Mouse (Mus musculus) lung, postnatal 25 days (tissue): ENCODE measurements around the gene Syce2.
"Not testable (repeated sequence)": the region's sequence is repeated elsewhere in the genome, so short reads cannot be mapped to it uniquely, and the experiment has no call there.

ENCODE experiments used
- DNase-seq: peaks from one replicate; pipeline ENCODE4 v3.0.0; 2022; ENCODE audit warnings: low spot score

The Syce2 gene

GRCm38 (mm10) chr8:84871376-84872308 is at the start of gene Syce2:
TSS of gene Syce2 (plus strand) at chr8:84872111.
- peak; percentile 81 for DNase-seq

- DNase-seq, result no peak
Measured at GRCm38 (mm10) chr8:84822723-84823122, 49.2 kb upstream of the Syce2 start, which contains the start of gene Dand5. TSS of gene Dand5 (minus strand) at chr8:84822823.

GRCm38 (mm10) chr8:84823653-84824052 is 48.3 kb upstream of the Syce2 start:
- DNase-seq, result peak; percentile 60

GRCm38 (mm10) chr8:84825636-84826035 is 46.3 kb upstream of the Syce2 start:
- DNase-seq, result peak; percentile 32

- not testable (repeated sequence) for DNase-seq
Measured at GRCm38 (mm10) chr8:84826518-84826917, 45.4 kb upstream of the Syce2 start.

- DNase-seq, result peak; percentile 51
Measured at GRCm38 (mm10) chr8:84831490-84831889, 40.4 kb upstream of the Syce2 start, which contains the start of gene Gadd45gip1. TSS of gene Gadd45gip1 (plus strand) at chr8:84831522.

- DNase-seq, result peak; percentile 81
Measured at GRCm38 (mm10) chr8:84832034-84832717, 39.7 kb upstream of the Syce2 start.

GRCm38 (mm10) chr8:84832759-84833742 is 38.9 kb upstream of the Syce2 start:
- DNase-seq, result no peak

- no peak for DNase-seq
Measured at GRCm38 (mm10) chr8:84834002-84834865, 37.7 kb upstream of the Syce2 start.

- DNase-seq, result no peak
Measured at GRCm38 (mm10) chr8:84834866-84835855, 36.8 kb upstream of the Syce2 start.

- DNase-seq, result no peak
Measured at GRCm38 (mm10) chr8:84837149-84837911, 34.6 kb upstream of the Syce2 start.

- no peak for DNase-seq
Measured at GRCm38 (mm10) chr8:84837912-84838470, 33.9 kb upstream of the Syce2 start.

GRCm38 (mm10) chr8:84838513-84838912 is 33.4 kb upstream of the Syce2 start:
- no peak for DNase-seq

GRCm38 (mm10) chr8:84839411-84839810 is 32.5 kb upstream of the Syce2 start:
- DNase-seq, result no peak

- DNase-seq, result no peak
Measured at GRCm38 (mm10) chr8:84839875-84840247, 32.0 kb upstream of the Syce2 start.

GRCm38 (mm10) chr8:84840248-84840999 is 31.5 kb upstream of the Syce2 start, which contains the start of gene Rad23a:
TSS of gene Rad23a (minus strand) at chr8:84840665.
- peak; percentile 93 for DNase-seq

GRCm38 (mm10) chr8:84841514-84841913 is 30.4 kb upstream of the Syce2 start:
- DNase-seq, result no peak
